Mouse (Mus musculus): ENCODE data around the gene Srrm1. TPM values are rescaled to one million over a fixed set of nuclear protein-coding genes. Genes with fewer than 3 reads are reported as not detected.

Gene Srrm1
- total RNA-seq, 4 experiments from 2014 or later = 54.8 to 68.5 (median 57.3) TPM

- no peak for DNase-seq (ENCODE audit: low spot score in 2 of 2)
These were observed 801 bp upstream of the Srrm1 start for GRCm38 (mm10) chr4:135353794-135354450.

- no peak for DNase-seq (ENCODE audit: low spot score in 2 of 2)
These were observed 625 bp downstream of the Srrm1 start for GRCm38 (mm10) chr4:135352326-135353065.

GRCm38 (mm10) chr4:135337376-135337942 is 15.7 kb downstream of the Srrm1 start:
- DNase-seq (ENCODE audit: low spot score in 2 of 2) = no peak

- no peak for DNase-seq (ENCODE audit: low spot score in 2 of 2)
These were observed 17.1 kb downstream of the Srrm1 start for GRCm38 (mm10) chr4:135336023-135336357.

- DNase-seq (ENCODE audit: low spot score in 2 of 2) = no peak
These were observed 17.6 kb downstream of the Srrm1 start for GRCm38 (mm10) chr4:135335327-135336022.

GRCm38 (mm10) chr4:135326469-135326868 is 26.7 kb downstream of the Srrm1 start:
- no peak for DNase-seq (ENCODE audit: low spot score in 2 of 2)

- DNase-seq (ENCODE audit: low spot score in 2 of 2) = no peak
These were observed 27.1 kb downstream of the Srrm1 start for GRCm38 (mm10) chr4:135326046-135326445.

- DNase-seq (ENCODE audit: low spot score in 2 of 2) = no peak
These were observed 30.1 kb downstream of the Srrm1 start for GRCm38 (mm10) chr4:135323021-135323420.

GRCm38 (mm10) chr4:135317966-135318365 is 35.2 kb downstream of the Srrm1 start:
- peak; percentile 47 to 49 for DNase-seq (ENCODE audit: low spot score in 2 of 2)

GRCm38 (mm10) chr4:135317539-135317938 is 35.6 kb downstream of the Srrm1 start:
- DNase-seq (ENCODE audit: low spot score in 2 of 2) = no peak

GRCm38 (mm10) chr4:135315287-135315686 is 37.8 kb downstream of the Srrm1 start:
- no peak for DNase-seq (ENCODE audit: low spot score in 2 of 2)

- DNase-seq (ENCODE audit: low spot score in 2 of 2) = no peak
These were observed 38.7 kb downstream of the Srrm1 start for GRCm38 (mm10) chr4:135314419-135314832.

GRCm38 (mm10) chr4:135313761-135314241 is 39.3 kb downstream of the Srrm1 start:
- no peak for DNase-seq (ENCODE audit: low spot score in 2 of 2)

- no peak for DNase-seq (ENCODE audit: low spot score in 2 of 2)
These were observed 39.9 kb downstream of the Srrm1 start for GRCm38 (mm10) chr4:135313111-135313691.

- peak; percentile 51 to 74 for DNase-seq (ENCODE audit: low spot score in 2 of 2)
These were observed 40.4 kb downstream of the Srrm1 start for GRCm38 (mm10) chr4:135312706-135313105.

- no peak for DNase-seq (ENCODE audit: low spot score in 2 of 2)
These were observed 42.8 kb downstream of the Srrm1 start for GRCm38 (mm10) chr4:135310371-135310770.

- no peak for DNase-seq (ENCODE audit: low spot score in 2 of 2)
These were observed 43.4 kb downstream of the Srrm1 start for GRCm38 (mm10) chr4:135309726-135310125.

- no peak for DNase-seq (ENCODE audit: low spot score in 2 of 2)
These were observed 43.9 kb downstream of the Srrm1 start for GRCm38 (mm10) chr4:135309112-135309659.

- no peak for DNase-seq (ENCODE audit: low spot score in 2 of 2)
These were observed 46.0 kb downstream of the Srrm1 start for GRCm38 (mm10) chr4:135306971-135307632.

GRCm38 (mm10) chr4:135306533-135306932 is 46.6 kb downstream of the Srrm1 start:
- peak; percentile 57 to 72 for DNase-seq (ENCODE audit: low spot score in 2 of 2)

- no peak for DNase-seq (ENCODE audit: low spot score in 2 of 2)
These were observed 50.9 kb downstream of the Srrm1 start for GRCm38 (mm10) chr4:135302261-135302660.

Data from gastrocnemius, adult 8-10 months (tissue).